Mouse (Mus musculus) small intestine, adult 2 months (tissue): Measurements from ENCODE around the gene Mtx2.

Experiments
- CTCF ChIP-seq: fragments of 200-500 bp; IDR thresholded peaks from 2 replicates; pipeline ENCODE4 v1.5.1; 2012; ENCODE audit warnings: low read depth, mild to moderate bottlenecking, control low read depth, inconsistent platforms, low read length, moderate library complexity, mixed read lengths; ENCODE audit not compliant: insufficient replicate concordance, insufficient read length; ENCODE audit errors: extremely low read depth
- POLR2A ChIP-seq: fragments of 200-500 bp; IDR thresholded peaks from 2 replicates; pipeline ENCODE4 v1.6.1; 2012; ENCODE audit warnings: low read depth, mild to moderate bottlenecking, control low read depth, inconsistent platforms, low read length, moderate library complexity

- TF ChIP-seq CTCF (no peak), POLR2A (no peak)
Measured at GRCm38 (mm10) chr2:74846992-74847391, 21.4 kb downstream of the Mtx2 start.
